Mouse (Mus musculus) spleen, adult 2 months (tissue): ENCODE data around the gene A730046J19Rik.

ENCODE experiments used
- CTCF ChIP-seq: fragments of 200-500 bp; IDR thresholded peaks from 2 replicates; pipeline ENCODE4 v1.5.1; 2011; ENCODE audit warnings: mild to moderate bottlenecking, inconsistent platforms; ENCODE audit not compliant: insufficient read depth, insufficient read length, insufficient replicate concordance; ENCODE audit errors: extremely low read depth
- POLR2A ChIP-seq: fragments of 200-500 bp; IDR thresholded peaks from 2 replicates; pipeline ENCODE4 v1.6.1; 2011; ENCODE audit warnings: low read depth, low read length, inconsistent platforms

GRCm38 (mm10) chrX:144153523-144153922 lies at the start of gene A730046J19Rik:
- TF ChIP-seq CTCF (no peak), POLR2A (no peak)
